Comparison of ENCODE assay signal across 20 mouse cellular contexts in the genomic region with DNA sequence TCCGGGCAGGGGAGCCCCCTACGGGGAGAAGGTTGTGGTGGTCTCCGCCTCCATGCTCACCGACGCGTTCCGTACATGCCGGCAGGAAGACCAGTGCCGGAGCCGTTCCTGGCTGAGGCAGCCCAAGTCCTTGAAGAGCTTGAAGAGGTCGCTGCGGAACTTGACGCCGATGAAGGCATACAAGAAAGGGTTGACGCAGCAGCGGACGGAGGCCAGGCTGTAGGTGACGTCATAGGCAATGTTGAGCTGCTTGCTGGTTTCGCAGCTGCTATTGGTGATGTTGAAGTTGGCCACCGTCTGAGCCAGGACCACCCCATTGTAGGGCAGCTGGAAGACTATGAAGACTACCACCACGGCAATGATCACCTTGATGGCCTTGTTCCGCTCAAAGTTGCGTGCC. TPM values are rescaled to one million over a fixed set of nuclear protein-coding genes. Genes with fewer than 3 reads are reported as not detected.
DNase-seq lines count a peak whose midpoint lies in the region; ATAC-seq and TF ChIP-seq lines count a peak whose summit lies in the region.
"Had no signal": no experiment of that assay in that cellular context is flagged by ENCODE, and none has a peak within 500 bp of the region (broad histone marks: within the 10 kb centered on the region; RNA-seq: fewer than 3 reads in every experiment).

No protein-coding gene starts in this region.

- H3K9me3 ChIP-seq in forebrain, embryonic 10.5 days, result no peaks in the 10 kb centered on the region
- H3K9me3 ChIP-seq in forebrain, embryonic 16.5 days (ENCODE audit: control insufficient read depth, low read length), result no peaks in the 10 kb centered on the region
- no peaks in the 10 kb centered on the region for H3K9me3 ChIP-seq in heart, embryonic 16.5 days (replicated peaks; ENCODE audit: control insufficient read depth, low read length)
- H3K9me3 ChIP-seq in hindbrain, postnatal 0 days (ENCODE audit: low read length), result no peaks in the 10 kb centered on the region
- H3K9me3 ChIP-seq: liver, embryonic 12.5 days; midbrain, embryonic 13.5 days had no signal

- no peaks in the 10 kb centered on the region for H3K27me3 ChIP-seq in forebrain, embryonic 10.5 days (ENCODE audit: poor library complexity, severe bottlenecking)
- no peaks in the 10 kb centered on the region for H3K27me3 ChIP-seq in forebrain, embryonic 16.5 days (replicated peaks; ENCODE audit: control insufficient read depth, insufficient read depth, low read length)
- no peaks in the 10 kb centered on the region for H3K27me3 ChIP-seq in heart, embryonic 16.5 days (ENCODE audit: control insufficient read depth, insufficient read depth, low read length)
- H3K27me3 ChIP-seq in hindbrain, postnatal 0 days (ENCODE audit: insufficient read depth, low read length), result no peaks in the 10 kb centered on the region
- H3K27me3 ChIP-seq: midbrain, embryonic 13.5 days had no signal

- H3K36me3 ChIP-seq in forebrain, embryonic 10.5 days (replicated peaks), result no peaks in the 10 kb centered on the region
- H3K36me3 ChIP-seq in forebrain, embryonic 16.5 days (ENCODE audit: control insufficient read depth, insufficient read depth), result no peaks in the 10 kb centered on the region
- no peaks in the 10 kb centered on the region for H3K36me3 ChIP-seq in heart, embryonic 16.5 days (ENCODE audit: control insufficient read depth, insufficient read depth)
- no peaks in the 10 kb centered on the region for H3K36me3 ChIP-seq in hindbrain, postnatal 0 days (ENCODE audit: insufficient read depth, low read length)
- H3K36me3 ChIP-seq: liver, embryonic 12.5 days; midbrain, embryonic 13.5 days had no signal

- WGBS in forebrain, embryonic 10.5 days, result 94% methylated on average over 23 of the region's 23 CpGs
- WGBS in forebrain, embryonic 16.5 days, result 92% methylated on average over 23 of the region's 23 CpGs
- 70% methylated on average over 23 of the region's 23 CpGs for WGBS in heart, embryonic 16.5 days
- 87% methylated on average over 23 of the region's 23 CpGs for WGBS in hindbrain, postnatal 0 days

- H3K4me1 ChIP-seq in forebrain, embryonic 10.5 days, result peaks cover 67% of the 10 kb centered on the region
- peaks cover 22% of the 10 kb centered on the region for H3K4me1 ChIP-seq in forebrain, embryonic 16.5 days (replicated peaks; ENCODE audit: control insufficient read depth, insufficient read depth, low read length)
- peaks cover 46% of the 10 kb centered on the region for H3K4me1 ChIP-seq in heart, embryonic 16.5 days (ENCODE audit: control insufficient read depth, insufficient read depth, low read length)
- H3K4me1 ChIP-seq in hindbrain, postnatal 0 days (ENCODE audit: insufficient read depth, low read length), result peaks cover 13% of the 10 kb centered on the region; the same call in 1 of the 2 replicates

- no peak overlapping the region for H3K4me3 ChIP-seq in forebrain, embryonic 10.5 days
- no peak overlapping the region for H3K4me3 ChIP-seq in forebrain, embryonic 16.5 days (replicated peaks; ENCODE audit: low read length)
- no peak overlapping the region for H3K4me3 ChIP-seq in heart, embryonic 16.5 days (ENCODE audit: low read length)
- no peak overlapping the region for H3K4me3 ChIP-seq in hindbrain, postnatal 0 days (ENCODE audit: low read length)
- H3K4me3 ChIP-seq: liver, embryonic 12.5 days; midbrain, embryonic 13.5 days; myocyte had no signal

- no peak for DNase-seq in forebrain, embryonic 10.5 days (ENCODE audit: extremely low spot score, low spot score)
- DNase-seq in heart, postnatal 10 days, result no peak
- peak; percentile 35 for DNase-seq in thymus, postnatal 4 days
- DNase-seq in thymus, postnatal 0 days (ENCODE audit: low spot score), result no peak
- no peak for DNase-seq in hindbrain, postnatal 0 days (ENCODE audit: low spot score)
- no peak for DNase-seq in T-cell, adult 2 months (ENCODE audit: low spot score)
- DNase-seq: cerebellum, adult 8-10 months; kidney, adult 9 months; layer of hippocampus, postnatal 36 days; lung, embryonic 14.5 days; retina, postnatal 1 day; right cerebral cortex, postnatal 4 days; thymus, adult 18-20 months had no signal

- intact Hi-C loops in heart, postnatal 10 days (cut with DNase I), result loop anchor here (5.0 kb wide), 1 partner anchor 223 kb away; no protein-coding TSS in a partner anchor

- no peak for TF ChIP-seq CTCF in hindbrain, postnatal 0 days (IDR thresholded peaks at IDR 0.05; ENCODE audit: low read depth)

- no peak for ATAC-seq in forebrain, embryonic 16.5 days
- ATAC-seq in heart, embryonic 16.5 days (replicated peaks; ENCODE audit: extremely low read depth, insufficient read depth, low FRiP score), result no peak
- ATAC-seq in hindbrain, postnatal 0 days, result no peak
- ATAC-seq: liver, embryonic 12.5 days; midbrain, embryonic 13.5 days had no signal

- no peak overlapping the region for H3K4me2 ChIP-seq in forebrain, embryonic 16.5 days (ENCODE audit: low read length)
- 0 out of 2 replicates have a peak overlapping the region, but pooled peaks have one; percentile 6 for H3K4me2 ChIP-seq in heart, embryonic 16.5 days (ENCODE audit: low read depth, low read length)
- no peak overlapping the region for H3K4me2 ChIP-seq in hindbrain, postnatal 0 days (ENCODE audit: low read depth, low read length)
- H3K4me2 ChIP-seq: liver, embryonic 12.5 days; lung, embryonic 14.5 days; midbrain, embryonic 13.5 days had no signal

- H3K9ac ChIP-seq in forebrain, embryonic 16.5 days (replicated peaks; ENCODE audit: low read depth, low read length), result no peak overlapping the region
- no peak overlapping the region for H3K9ac ChIP-seq in heart, embryonic 16.5 days (ENCODE audit: low read length)
- no peak overlapping the region for H3K9ac ChIP-seq in hindbrain, postnatal 0 days (replicated peaks; ENCODE audit: low read length)
- H3K9ac ChIP-seq: liver, embryonic 12.5 days; lung, embryonic 14.5 days; midbrain, embryonic 13.5 days had no signal

- H3K27ac ChIP-seq in forebrain, embryonic 10.5 days, result peak overlapping the region; percentile 48; the same call in 1 of the 2 replicates
- no peak overlapping the region for H3K27ac ChIP-seq in forebrain, embryonic 16.5 days (ENCODE audit: low read length)
- H3K27ac ChIP-seq in heart, embryonic 16.5 days (ENCODE audit: low read length), result no peak overlapping the region
- H3K27ac ChIP-seq in hindbrain, postnatal 0 days, result no peak overlapping the region
- H3K27ac ChIP-seq: liver, embryonic 12.5 days; midbrain, embryonic 13.5 days had no signal

RNA-seq across cellular contexts. Expression of a gene that starts 9.9 kb away (rescaled TPM):
- 0.25 and 0.30 TPM in 2 replicates for polyA plus RNA-seq in forebrain, embryonic 10.5 days (2016; fragmentation: Nextera tagmentation; extraction: Ambion mirVana)
- 0.16 TPM in 1 of 2 replicates, not detected in the other for polyA plus RNA-seq in forebrain, embryonic 16.5 days (2015; fragmentation: Nextera tagmentation; extraction: Ambion mirVana)
- 0.69 and 1.5 TPM in 2 replicates for polyA plus RNA-seq in heart, embryonic 16.5 days (2015; fragmentation: Nextera tagmentation; extraction: Ambion mirVana)
- total RNA-seq in heart, postnatal 10 days (2021), result under 1 TPM; 0.42 to 0.62 TPM
- polyA plus RNA-seq in thymus, postnatal 0 days (2015; fragmentation: Nextera tagmentation; extraction: Ambion mirVana), result 36.2 and 37.4 TPM in 2 replicates
- 0.40 TPM in 1 of 2 replicates, not detected in the other for total RNA-seq in hindbrain, postnatal 0 days (2014; rRNA removed)
- polyA plus RNA-seq in hindbrain, postnatal 0 days (2015; fragmentation: Nextera tagmentation; extraction: Ambion mirVana), result not detected in 2 replicates
- total RNA-seq: gastrocnemius, adult 8-10 months; layer of hippocampus, postnatal 36 days had no signal
- polyA plus RNA-seq: midbrain, embryonic 13.5 days had no signal

RNA-seq across cellular contexts. Expression of a gene that starts 55.8 kb away (rescaled TPM):
- polyA plus RNA-seq in forebrain, embryonic 10.5 days (2016; fragmentation: Nextera tagmentation; extraction: Ambion mirVana), result 0.49 and 0.81 TPM in 2 replicates
- not detected in 2 replicates for polyA plus RNA-seq in forebrain, embryonic 16.5 days (2015; fragmentation: Nextera tagmentation; extraction: Ambion mirVana)
- polyA plus RNA-seq in heart, embryonic 16.5 days (2015; fragmentation: Nextera tagmentation; extraction: Ambion mirVana), result 0.06 and 0.71 TPM in 2 replicates
- under 1 TPM; 0.12 TPM for total RNA-seq in heart, postnatal 10 days (2021)
- 1.4 and 1.7 TPM in 2 replicates for polyA plus RNA-seq in thymus, postnatal 0 days (2015; fragmentation: Nextera tagmentation; extraction: Ambion mirVana)
- 1.3 TPM in 1 of 2 replicates, not detected in the other for total RNA-seq in hindbrain, postnatal 0 days (2014; rRNA removed)
- polyA plus RNA-seq in hindbrain, postnatal 0 days (2015; fragmentation: Nextera tagmentation; extraction: Ambion mirVana), result 0.08 TPM in 1 of 2 replicates, not detected in the other
- total RNA-seq: gastrocnemius, adult 8-10 months; hematopoietic stem cell, adult 5-6 weeks; layer of hippocampus, postnatal 36 days had no signal

Comparison
In these comparisons a context has a peak if more than half of its experiments do, and no peak if none do; other contexts are left out.
1. RNA of a gene that starts 9.9 kb away (polyA plus RNA-seq): 36.2 to 37.4 TPM in thymus, postnatal 0 days; 0.69 to 1.5 TPM in heart, embryonic 16.5 days, 0.25 to 0.30 TPM in forebrain, embryonic 10.5 days, not detected in hindbrain, postnatal 0 days and 0.16 TPM in forebrain, embryonic 16.5 days; every median in the first group is over 10 times any median in the second.